Mouse (Mus musculus) heart, embryonic 10.5 days (tissue): ENCODE measurements around the gene Cd3d. TPM values are rescaled to one million over a fixed set of nuclear protein-coding genes. Genes with fewer than 3 reads are reported as not detected.
A peak's percentile ranks its signal among the peaks of the same experiment; 100 is the strongest.

Experiments
- DNase-seq: peaks from one replicate; pipeline ENCODE4 v3.0.0-alpha.2; 2017; ENCODE audit warnings: low spot score
- H3K27ac ChIP-seq: fragments of 300-500 bp; sonication (generic); 2 replicates; pipeline ENCODE4 v1.5.1; 2016; ENCODE audit warnings: mild to moderate bottlenecking
- H3K27me3 ChIP-seq: fragments of 300-500 bp; sonication (generic); 2 replicates; pipeline ENCODE4 v1.6.1; 2016; ENCODE audit warnings: mild to moderate bottlenecking; ENCODE audit not compliant: poor library complexity, insufficient read depth, severe bottlenecking
- H3K36me3 ChIP-seq: fragments of 300-500 bp; sonication (generic); 2 replicates; pipeline ENCODE4 v1.6.1; 2016; ENCODE audit warnings: mild to moderate bottlenecking, moderate library complexity
- H3K4me1 ChIP-seq: fragments of 300-500 bp; sonication (generic); 2 replicates; pipeline ENCODE4 v1.6.1; 2016; ENCODE audit warnings: mild to moderate bottlenecking
- H3K4me3 ChIP-seq: fragments of 300-500 bp; sonication (generic); 2 replicates; pipeline ENCODE4 v1.5.1; 2016; ENCODE audit warnings: mild to moderate bottlenecking, moderate library complexity
- H3K9me3 ChIP-seq: fragments of 300-500 bp; sonication (generic); 2 replicates; pipeline ENCODE4 v1.6.1; 2016; ENCODE audit warnings: mild to moderate bottlenecking, moderate library complexity
- WGBS: fragments of 180-500 bp; shearing (Covaris S2); methylation state at CpG from one replicate; pipeline ENCODE4 v1.1.7; 2016; 5-methylcytosine and 5-hydroxymethylcytosine counted together
- polyA plus RNA-seq: library from polyadenylated mRNA; unstranded; fragments of >200 nt; fragmentation: Nextera tagmentation; extraction: Ambion mirVana; gene quantifications from 2 replicates; pipeline ENCODE4 v1.2.1, GENCODE M21; 2016

The Cd3d gene
- polyA plus RNA-seq, 1 experiment from 2014 or later: not detected

GRCm38 (mm10) chr9:45023638-45024037 lies 42.1 kb downstream of the Cd3d start:
- no peak overlapping the region for H3K27ac ChIP-seq
- no peaks in the 10 kb centered on the region for H3K9me3 ChIP-seq
- DNase-seq: no peak
- H3K27me3 ChIP-seq: peaks cover 36% of the 10 kb centered on the region; the same call in 1 of the 2 replicates
- no peak overlapping the region for H3K4me3 ChIP-seq
- no peaks in the 10 kb centered on the region for H3K36me3 ChIP-seq
- H3K4me1 ChIP-seq: no peaks in the 10 kb centered on the region
- 51% methylated on average over 3 of the region's 3 CpGs for WGBS

GRCm38 (mm10) chr9:45024187-45024586 lies 42.6 kb downstream of the Cd3d start:
- no peak overlapping the region for H3K27ac ChIP-seq
- 76% methylated on average over 2 of the region's 2 CpGs for WGBS
- no peak for DNase-seq
- H3K36me3 ChIP-seq: no peaks in the 10 kb centered on the region
- H3K4me3 ChIP-seq: no peak overlapping the region
- H3K4me1 ChIP-seq: no peaks in the 10 kb centered on the region
- H3K27me3 ChIP-seq: peaks cover 41% of the 10 kb centered on the region; the same call in 1 of the 2 replicates
- no peaks in the 10 kb centered on the region for H3K9me3 ChIP-seq

- WGBS: 69% methylated on average over 8 of the region's 8 CpGs
- H3K9me3 ChIP-seq: no peaks in the 10 kb centered on the region
- no peaks in the 10 kb centered on the region for H3K36me3 ChIP-seq
- no peak for DNase-seq
- H3K4me1 ChIP-seq: no peaks in the 10 kb centered on the region
- no peak overlapping the region for H3K4me3 ChIP-seq
- peaks cover 56% of the 10 kb centered on the region; the same call in 1 of the 2 replicates for H3K27me3 ChIP-seq
- H3K27ac ChIP-seq: no peak overlapping the region
Observed at GRCm38 (mm10) chr9:45027376-45027775, 45.8 kb downstream of the Cd3d start.

GRCm38 (mm10) chr9:45030341-45030740 lies 48.8 kb downstream of the Cd3d start:
- Histone ChIP-seq H3K27me3 (peaks cover 51% of the 10 kb centered on the region; the same call in 1 of the 2 replicates), H3K4me3 (no peak overlapping the region), H3K4me1 (no peaks in the 10 kb centered on the region), H3K9me3 (no peaks in the 10 kb centered on the region), H3K36me3 (no peaks in the 10 kb centered on the region), H3K27ac (no peak overlapping the region)
- DNase-seq: peak; percentile 36
- WGBS: 50% methylated on average over 6 of the region's 6 CpGs

- peaks cover 32% of the 10 kb centered on the region; the same call in 1 of the 2 replicates for H3K27me3 ChIP-seq
- H3K36me3 ChIP-seq: no peaks in the 10 kb centered on the region
- H3K27ac ChIP-seq: no peak overlapping the region
- H3K4me3 ChIP-seq: no peak overlapping the region
- WGBS: 62% methylated on average over 2 of the region's 2 CpGs
- H3K4me1 ChIP-seq: no peaks in the 10 kb centered on the region
- peak; percentile 46 for DNase-seq
- H3K9me3 ChIP-seq: no peaks in the 10 kb centered on the region
Observed at GRCm38 (mm10) chr9:45032261-45032660, 50.7 kb downstream of the Cd3d start.

GRCm38 (mm10) chr9:45034526-45034925 lies 52.9 kb downstream of the Cd3d start:
- H3K9me3 ChIP-seq: no peaks in the 10 kb centered on the region
- peaks cover 29% of the 10 kb centered on the region for H3K27me3 ChIP-seq
- peak; percentile 65 for DNase-seq
- no peak overlapping the region for H3K4me3 ChIP-seq
- WGBS: 68% methylated on average over 3 of the region's 3 CpGs
- no peaks in the 10 kb centered on the region for H3K4me1 ChIP-seq
- no peak overlapping the region for H3K27ac ChIP-seq
- no peaks in the 10 kb centered on the region for H3K36me3 ChIP-seq

Other genes starting within 250 kb of the Cd3d start
- 29.1 and 34.7 TPM in 2 replicates for gene Phldb1, start 246.6 kb upstream of the Cd3d start, polyA plus RNA-seq
- 159 and 167 TPM in 2 replicates for gene Arcn1, start 213.9 kb upstream of the Cd3d start, polyA plus RNA-seq
- gene Ift46, start 213.9 kb upstream of the Cd3d start, polyA plus RNA-seq: 77.2 and 84.8 TPM in 2 replicates
- 1.7 and 1.8 TPM in 2 replicates for gene Tmem25, start 182.5 kb upstream of the Cd3d start, polyA plus RNA-seq
- gene Ttc36, start 178.7 kb upstream of the Cd3d start, polyA plus RNA-seq: 0.50 TPM in 1 of 2 replicates, not detected in the other
- 7.4 and 10.5 TPM in 2 replicates for gene Kmt2a, start 100.5 kb upstream of the Cd3d start, polyA plus RNA-seq
- 722 and 893 TPM in 2 replicates for gene Atp5l, start 61.0 kb upstream of the Cd3d start, polyA plus RNA-seq
- 17.8 and 20.9 TPM in 2 replicates for gene Ube4a, start 16.2 kb upstream of the Cd3d start, polyA plus RNA-seq
- gene Cd3g, start 1.4 kb upstream of the Cd3d start, polyA plus RNA-seq: not detected in 2 replicates
- gene Cd3e, start 27.8 kb downstream of the Cd3d start, polyA plus RNA-seq: not detected in 2 replicates
- gene Mpzl2, start 58.0 kb downstream of the Cd3d start, polyA plus RNA-seq: 1.1 and 5.5 TPM in 2 replicates
- gene Mpzl3, start 73.4 kb downstream of the Cd3d start, polyA plus RNA-seq: 2.9 and 3.2 TPM in 2 replicates
- gene Jaml, start 97.4 kb downstream of the Cd3d start, polyA plus RNA-seq: 0.54 and 2.2 TPM in 2 replicates
- 2.3 and 5.3 TPM in 2 replicates for gene Scn2b, start 136.0 kb downstream of the Cd3d start, polyA plus RNA-seq
- gene Scn4b, start 156.6 kb downstream of the Cd3d start, polyA plus RNA-seq: 1.9 and 2.7 TPM in 2 replicates
- not detected in 2 replicates for gene BC049352, start 200.2 kb downstream of the Cd3d start, polyA plus RNA-seq
- not detected in 2 replicates for gene Tmprss4, start 222.3 kb downstream of the Cd3d start, polyA plus RNA-seq